Mouse (Mus musculus) hindbrain, embryonic 10.5 days (tissue): Measurements from ENCODE around the gene Xylb. TPM values are rescaled to one million over a fixed set of nuclear protein-coding genes. Genes with fewer than 3 reads are reported as not detected.
A peak's percentile ranks its signal among the peaks of the same experiment; 100 is the strongest.

Experiments used
- DNase-seq: peaks from one replicate; pipeline ENCODE4 v3.0.0-alpha.2; 2017; ENCODE audit warnings: low spot score
- H3K27ac ChIP-seq: fragments of 300-500 bp; sonication (generic); 2 replicates; pipeline ENCODE4 v1.5.1; 2016; ENCODE audit warnings: mild to moderate bottlenecking, moderate library complexity
- H3K27me3 ChIP-seq: fragments of 300-500 bp; sonication (generic); 2 replicates; pipeline ENCODE4 v1.6.1; 2016; ENCODE audit warnings: mild to moderate bottlenecking; ENCODE audit not compliant: poor library complexity, insufficient read depth, severe bottlenecking
- H3K36me3 ChIP-seq: fragments of 300-500 bp; sonication (generic); 2 replicates; pipeline ENCODE4 v1.6.1; 2016; ENCODE audit warnings: mild to moderate bottlenecking, moderate library complexity
- H3K4me1 ChIP-seq: fragments of 300-500 bp; sonication (generic); replicated peaks from 2 replicates; pipeline ENCODE4 v1.6.1; 2016; ENCODE audit warnings: mild to moderate bottlenecking
- H3K4me3 ChIP-seq: fragments of 300-500 bp; sonication (generic); 2 replicates; pipeline ENCODE4 v1.5.1; 2016; ENCODE audit warnings: mild to moderate bottlenecking, moderate library complexity
- H3K9me3 ChIP-seq: fragments of 300-500 bp; sonication (generic); 2 replicates; pipeline ENCODE4 v1.6.1; 2016; ENCODE audit warnings: mild to moderate bottlenecking, moderate library complexity
- WGBS: fragments of 180-500 bp; shearing (Covaris S2); methylation state at CpG from one replicate; pipeline ENCODE4 v1.1.7; 2016; 5-methylcytosine and 5-hydroxymethylcytosine counted together
- polyA plus RNA-seq: library from polyadenylated mRNA; unstranded; fragments of >200 nt; fragmentation: Nextera tagmentation; extraction: Ambion mirVana; gene quantifications from 2 replicates; pipeline ENCODE4 v1.2.1, GENCODE M21; 2016

Xylb gene
- polyA plus RNA-seq, 1 experiment from 2014 or later = 7.0 TPM

DNA sequence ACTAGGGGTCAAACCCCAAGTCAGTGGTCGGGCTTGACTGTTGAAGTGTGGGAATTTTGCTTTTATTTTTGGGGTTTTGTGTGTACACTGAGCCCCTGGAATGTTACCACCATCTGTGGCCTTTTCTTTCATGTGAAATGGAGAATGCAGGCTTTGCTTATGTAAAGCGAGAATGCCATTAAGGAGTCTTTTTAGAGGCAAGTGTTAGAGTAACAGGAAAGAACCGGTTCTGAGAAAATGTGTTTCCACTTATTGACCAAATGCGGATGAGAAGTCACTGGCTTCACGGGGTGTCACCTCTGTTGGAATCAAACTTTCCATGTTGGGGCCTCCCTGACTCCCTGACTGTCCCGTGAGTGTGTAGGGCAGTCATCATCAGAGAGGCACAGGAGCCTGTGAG is 18.4 kb downstream of the Xylb start:
- peaks cover 3% of the 10 kb centered on the region; the same call in 1 of the 2 replicates for H3K4me1 ChIP-seq
- H3K27me3 ChIP-seq = no peaks in the 10 kb centered on the region
- peaks cover 22% of the 10 kb centered on the region for H3K36me3 ChIP-seq
- H3K27ac ChIP-seq = no peak overlapping the region
- H3K4me3 ChIP-seq = no peak overlapping the region
- DNase-seq = no peak
- no peaks in the 10 kb centered on the region for H3K9me3 ChIP-seq
- WGBS = 52% methylated on average over 6 of the region's 6 CpGs

DNA sequence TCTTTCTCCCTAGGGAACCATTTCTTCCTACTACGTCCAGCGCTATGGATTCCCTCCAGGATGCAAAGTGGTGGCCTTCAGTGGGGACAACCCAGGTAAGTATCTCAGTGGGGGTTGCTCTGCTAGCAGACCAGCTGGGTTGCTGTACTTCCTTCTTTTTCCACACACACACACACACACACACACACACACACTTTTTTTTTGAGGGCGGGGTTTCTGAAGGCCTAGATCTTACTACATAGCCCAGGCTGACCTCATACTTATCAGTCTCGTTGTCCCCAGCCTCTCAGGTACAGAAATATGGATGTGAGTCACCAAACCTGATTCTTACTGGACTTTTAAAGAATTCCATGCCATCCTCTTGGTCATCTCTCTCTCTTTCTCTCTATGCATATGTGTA is 21.1 kb downstream of the Xylb start:
- Histone ChIP-seq H3K36me3 (peaks cover 33% of the 10 kb centered on the region), H3K4me1 (peaks cover 7% of the 10 kb centered on the region), H3K9me3 (no peaks in the 10 kb centered on the region), H3K27me3 (no peaks in the 10 kb centered on the region), H3K27ac (no peak overlapping the region), H3K4me3 (no peak overlapping the region)
- 91% methylated on average over 4 of the region's 4 CpGs for WGBS
- DNase-seq = no peak

DNA sequence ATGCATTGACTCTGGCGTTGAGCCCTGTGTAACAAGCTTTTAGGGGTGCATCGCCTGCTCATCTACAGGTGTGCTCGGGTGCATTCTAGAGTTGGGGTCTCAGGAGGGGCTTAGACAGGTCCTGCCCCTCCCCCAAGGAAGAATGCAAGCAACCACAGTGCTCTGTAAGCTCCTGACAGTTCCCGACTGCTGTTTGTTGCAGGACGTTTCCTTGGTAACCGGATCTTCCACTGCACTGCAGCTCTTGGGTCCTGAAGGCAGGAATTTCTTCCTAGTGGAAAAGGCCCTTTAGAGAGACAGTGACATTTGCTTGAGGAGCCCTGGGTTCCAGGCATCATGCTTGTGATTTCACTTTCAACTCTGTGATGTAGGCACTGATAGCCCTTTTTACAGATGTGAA is 25.4 kb downstream of the Xylb start:
- WGBS = 65% methylated on average over 6 of the region's 6 CpGs
- no peak overlapping the region for H3K27ac ChIP-seq
- H3K4me1 ChIP-seq = peaks cover 4% of the 10 kb centered on the region
- H3K9me3 ChIP-seq = no peaks in the 10 kb centered on the region
- H3K27me3 ChIP-seq = no peaks in the 10 kb centered on the region
- H3K36me3 ChIP-seq = peaks cover 50% of the 10 kb centered on the region
- H3K4me3 ChIP-seq = no peak overlapping the region
- DNase-seq = no peak

DNA sequence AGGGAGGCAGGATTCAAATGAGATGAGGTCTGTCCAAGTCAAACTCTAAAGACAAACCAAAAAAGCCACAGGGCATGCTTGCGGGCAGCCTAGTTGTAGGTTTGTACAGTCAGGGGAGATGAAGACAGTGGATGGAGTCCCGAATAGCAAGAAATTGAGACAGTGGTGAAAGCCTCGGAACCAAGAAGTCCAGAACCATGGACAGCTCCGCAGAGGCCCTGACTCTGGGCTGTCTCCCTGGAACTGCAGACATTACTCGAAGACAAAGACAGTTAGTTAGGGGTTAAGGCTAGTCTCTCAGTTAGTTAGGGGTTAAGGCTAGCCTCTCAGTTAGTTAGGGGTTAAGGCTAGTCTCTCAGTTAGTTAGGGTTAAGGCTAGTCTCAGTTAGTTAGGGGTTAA is 31.8 kb downstream of the Xylb start:
- DNase-seq = peak; percentile 34

DNA sequence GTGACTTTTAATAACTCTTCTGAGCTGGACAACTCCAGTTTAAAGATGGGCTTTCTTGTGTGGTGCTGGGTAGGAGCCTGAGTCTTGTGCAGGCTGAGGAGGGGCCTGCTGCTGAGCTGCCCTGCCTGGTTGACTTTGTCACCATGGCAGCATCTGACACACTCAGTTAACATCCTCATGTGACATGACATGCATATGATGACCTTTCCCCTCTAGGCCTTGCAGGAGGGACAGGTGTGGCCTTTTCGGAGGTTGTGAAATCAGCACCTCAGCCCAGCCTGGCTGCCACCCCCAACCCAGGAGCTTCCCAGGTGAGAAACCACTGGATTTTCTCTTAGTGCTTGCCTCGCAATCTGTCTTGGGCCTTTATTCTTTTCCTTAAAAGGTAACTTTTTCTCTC is 33.0 kb downstream of the Xylb start:
- Histone ChIP-seq H3K4me1 (no peaks in the 10 kb centered on the region), H3K36me3 (peaks cover 14% of the 10 kb centered on the region), H3K27me3 (no peaks in the 10 kb centered on the region), H3K9me3 (no peaks in the 10 kb centered on the region), H3K4me3 (no peak overlapping the region), H3K27ac (no peak overlapping the region)
- no peak for DNase-seq
- WGBS = 86% methylated on average over 2 of the region's 2 CpGs

More for the DNA sequence above, 31.8 kb downstream of the Xylb start:
- Histone ChIP-seq H3K4me3 (no peak overlapping the region), H3K9me3 (no peaks in the 10 kb centered on the region), H3K27ac (no peak overlapping the region), H3K4me1 (no peaks in the 10 kb centered on the region), H3K36me3 (peaks cover 23% of the 10 kb centered on the region), H3K27me3 (no peaks in the 10 kb centered on the region)
- WGBS = 60% methylated on average over 5 of the region's 5 CpGs

DNA sequence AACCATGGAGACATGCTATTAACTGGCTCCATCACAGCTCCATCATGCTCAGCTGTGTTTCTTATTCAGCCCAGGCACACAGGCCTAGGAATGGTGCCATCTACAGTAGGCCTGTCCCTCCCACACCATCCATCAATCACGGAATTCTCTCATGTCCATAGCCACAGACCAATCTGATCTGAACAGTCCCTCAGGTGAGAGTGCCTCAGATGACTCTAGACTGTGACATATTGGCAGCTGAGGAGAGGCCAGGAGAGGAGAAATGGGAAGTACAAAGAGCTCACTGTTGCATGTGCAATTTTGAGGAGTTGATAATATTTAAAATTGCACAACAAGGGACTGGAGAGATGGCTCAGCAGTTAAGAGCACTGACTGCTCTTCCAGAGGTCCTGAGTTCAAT is 37.6 kb downstream of the Xylb start:
- Histone ChIP-seq H3K27ac (no peak overlapping the region), H3K9me3 (no peaks in the 10 kb centered on the region), H3K4me3 (no peak overlapping the region), H3K36me3 (0 out of 2 replicates have a peak, but pooled peaks cover 3% of the 10 kb centered on the region), H3K4me1 (0 out of 2 replicates have a peak, but pooled peaks cover 3% of the 10 kb centered on the region), H3K27me3 (no peaks in the 10 kb centered on the region)
- WGBS = 89% methylated on average over 1 of the region's 1 CpGs
- no peak for DNase-seq

DNA sequence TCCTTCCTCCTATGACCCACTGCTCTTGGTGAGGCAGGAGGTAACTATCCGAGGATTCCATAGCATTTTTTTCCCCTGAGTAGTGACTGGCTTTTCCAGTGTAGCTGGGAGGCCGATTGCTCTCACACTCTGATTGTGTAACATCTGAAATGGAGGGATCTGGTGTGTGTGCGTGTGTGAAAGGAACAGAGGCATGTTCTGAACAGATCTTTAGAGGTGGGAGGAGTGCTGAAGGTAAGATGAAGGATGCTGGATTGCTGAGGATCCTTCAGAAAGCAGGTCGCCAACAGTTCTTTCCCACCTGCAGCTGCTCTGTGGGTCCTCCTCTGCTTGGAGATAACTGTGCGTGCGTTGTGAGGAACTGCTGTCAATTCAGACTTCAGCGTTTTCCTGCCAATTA is 44.2 kb downstream of the Xylb start:
- H3K27me3 ChIP-seq = no peaks in the 10 kb centered on the region
- WGBS = 8% methylated on average over 7 of the region's 7 CpGs
- peaks cover 44% of the 10 kb centered on the region for H3K4me1 ChIP-seq
- no peaks in the 10 kb centered on the region for H3K9me3 ChIP-seq
- H3K4me3 ChIP-seq = peak overlapping the region; percentile 93
- DNase-seq = no peak
- peak overlapping the region; percentile 100 for H3K27ac ChIP-seq
- H3K36me3 ChIP-seq = peaks cover 14% of the 10 kb centered on the region

DNA sequence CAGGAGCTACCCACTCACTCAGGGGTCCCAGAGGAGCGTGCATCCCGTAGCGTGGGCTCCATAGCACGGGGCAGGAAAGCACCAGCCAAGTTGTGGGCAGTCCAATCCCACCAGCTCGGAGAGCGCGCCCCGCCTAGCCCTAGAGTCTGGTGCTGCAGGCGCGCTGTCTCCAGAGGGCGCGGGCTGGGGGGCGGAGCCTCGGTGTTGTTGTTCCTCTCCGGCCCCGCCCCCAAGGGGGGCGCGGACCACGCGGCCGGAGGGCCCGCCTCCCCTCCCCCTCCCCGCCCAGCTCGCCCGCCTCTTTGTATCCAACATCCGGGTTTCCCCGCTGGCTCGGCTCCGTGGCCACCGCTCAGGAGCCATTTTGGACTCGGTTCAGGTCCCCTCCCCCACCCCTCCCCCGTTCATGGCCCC is 44.6 kb downstream of the Xylb start, which contains the start of gene Acvr2b:
Gene Acvr2b (plus strand): TSS at position 318 of the 414 bp plus-strand sequence.
- Histone ChIP-seq H3K36me3 (peaks cover 19% of the 10 kb centered on the region), H3K9me3 (no peaks in the 10 kb centered on the region), H3K4me1 (peaks cover 45% of the 10 kb centered on the region), H3K27me3 (no peaks in the 10 kb centered on the region), H3K4me3 (peak within 1 kb of the TSS; percentile 93), H3K27ac (peak within 1 kb of the TSS; percentile 100)
- WGBS = 0% methylated on average over 25 of the region's 32 CpGs
- peak; percentile 97 for DNase-seq

DNA sequence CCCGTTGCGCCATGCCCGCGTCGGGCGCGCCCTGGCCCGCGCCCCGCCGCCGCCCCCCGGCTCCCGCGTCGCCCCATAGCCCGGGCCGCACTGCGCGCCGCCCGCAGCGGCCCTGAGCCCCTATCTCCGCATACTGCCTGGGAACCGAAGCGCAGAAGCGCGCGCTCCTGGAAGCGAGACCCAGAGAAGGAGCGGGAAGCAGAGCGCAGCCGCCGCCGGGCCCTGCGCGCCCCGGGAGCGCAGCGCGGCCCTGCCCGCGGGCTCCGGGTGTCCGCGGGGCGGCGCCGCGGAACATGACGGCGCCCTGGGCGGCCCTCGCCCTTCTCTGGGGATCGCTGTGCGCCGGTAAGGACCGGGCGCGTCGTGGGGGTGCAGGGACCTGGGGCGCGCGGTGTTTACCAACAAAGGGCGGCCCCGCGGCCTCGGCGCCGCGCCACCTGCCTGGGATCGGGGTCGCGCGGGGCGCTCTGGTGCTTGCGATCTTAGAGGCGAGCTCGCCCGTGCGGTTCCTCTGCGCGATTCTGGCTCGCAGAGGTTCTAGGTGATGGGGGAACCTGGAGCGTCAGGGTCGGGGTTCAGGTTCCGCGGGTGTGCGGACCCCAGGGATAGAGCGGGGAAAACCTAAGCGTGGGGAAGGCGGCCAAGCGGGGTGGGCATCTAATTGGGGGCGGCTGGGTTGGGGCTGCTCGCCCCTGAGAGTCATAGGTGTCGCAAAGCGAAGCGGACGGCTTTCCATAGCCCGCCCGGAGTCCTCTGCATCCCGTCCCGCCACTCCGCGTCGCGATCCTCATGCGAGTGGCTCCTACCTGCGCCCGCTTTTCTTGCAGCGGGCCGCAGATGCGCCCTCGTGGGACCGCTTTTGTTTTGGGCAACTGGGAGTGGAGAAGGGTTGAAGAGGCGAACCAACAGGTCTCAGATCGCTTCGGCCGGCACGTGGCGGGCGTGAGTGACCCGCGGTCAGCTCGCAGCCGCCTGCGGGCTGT is 45.4 kb downstream of the Xylb start:
- H3K27me3 ChIP-seq = no peaks in the 10 kb centered on the region
- under 1% methylated on average over 127 of the region's 127 CpGs for WGBS

DNA sequence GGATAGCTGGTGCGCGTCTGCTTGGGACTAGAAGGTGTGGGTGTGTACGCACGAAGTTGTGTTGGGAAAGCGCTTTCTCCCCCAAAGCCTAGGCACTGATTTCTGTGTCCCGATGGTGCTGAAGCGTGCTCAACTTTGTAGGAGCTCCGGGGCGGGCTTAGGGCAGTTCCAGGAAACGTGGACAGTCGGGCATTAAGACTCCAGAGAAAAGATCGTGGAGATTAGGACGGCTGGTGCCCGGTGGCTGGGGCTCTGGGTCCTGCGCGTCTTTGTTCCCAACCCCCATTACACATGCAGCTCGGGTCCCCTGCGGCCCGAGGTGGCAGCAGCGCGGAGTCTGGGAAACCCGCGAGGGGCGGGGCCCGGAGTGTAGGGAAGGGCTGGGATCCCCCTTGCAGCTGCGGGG is 46.1 kb downstream of the Xylb start:
- Histone ChIP-seq H3K4me1 (peaks cover 54% of the 10 kb centered on the region), H3K4me3 (peak overlapping the region; percentile 93), H3K36me3 (peaks cover 33% of the 10 kb centered on the region), H3K9me3 (no peaks in the 10 kb centered on the region), H3K27ac (peak overlapping the region; percentile 100), H3K27me3 (no peaks in the 10 kb centered on the region)
- WGBS = under 1% methylated on average over 26 of the region's 26 CpGs
- DNase-seq = peak; percentile 79

More for the DNA sequence above, 45.4 kb downstream of the Xylb start:
- Histone ChIP-seq H3K9me3 (no peaks in the 10 kb centered on the region), H3K27ac (peak overlapping the region; percentile 100), H3K4me1 (peaks cover 47% of the 10 kb centered on the region), H3K36me3 (peaks cover 26% of the 10 kb centered on the region), H3K4me3 (peak overlapping the region; percentile 93)
- DNase-seq = peak; percentile 71

DNA sequence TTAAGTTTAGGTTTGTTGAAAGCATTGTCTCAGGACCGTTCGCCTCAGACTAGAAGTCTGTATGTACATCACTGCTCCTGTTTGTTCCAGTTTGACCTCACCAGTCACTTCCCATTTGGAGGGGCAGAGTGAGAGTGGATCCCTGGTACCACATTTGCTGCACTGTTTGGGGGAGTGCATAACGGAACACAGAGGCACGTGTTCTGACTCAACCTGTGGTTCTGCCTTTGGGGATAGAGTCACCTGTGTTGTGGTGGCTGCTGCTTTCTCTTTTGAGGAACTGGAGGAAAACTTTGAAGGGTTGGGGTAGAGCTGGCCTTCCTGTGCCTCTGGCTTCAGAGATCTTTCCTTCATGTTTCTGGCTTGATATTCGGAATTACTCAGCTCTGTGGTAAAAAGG is 46.9 kb downstream of the Xylb start:
- Histone ChIP-seq H3K9me3 (no peaks in the 10 kb centered on the region), H3K27ac (peak overlapping the region; percentile 100), H3K27me3 (no peaks in the 10 kb centered on the region), H3K4me1 (peaks cover 59% of the 10 kb centered on the region), H3K4me3 (peak overlapping the region; percentile 93), H3K36me3 (peaks cover 42% of the 10 kb centered on the region)
- 72% methylated on average over 5 of the region's 5 CpGs for WGBS
- no peak for DNase-seq

DNA sequence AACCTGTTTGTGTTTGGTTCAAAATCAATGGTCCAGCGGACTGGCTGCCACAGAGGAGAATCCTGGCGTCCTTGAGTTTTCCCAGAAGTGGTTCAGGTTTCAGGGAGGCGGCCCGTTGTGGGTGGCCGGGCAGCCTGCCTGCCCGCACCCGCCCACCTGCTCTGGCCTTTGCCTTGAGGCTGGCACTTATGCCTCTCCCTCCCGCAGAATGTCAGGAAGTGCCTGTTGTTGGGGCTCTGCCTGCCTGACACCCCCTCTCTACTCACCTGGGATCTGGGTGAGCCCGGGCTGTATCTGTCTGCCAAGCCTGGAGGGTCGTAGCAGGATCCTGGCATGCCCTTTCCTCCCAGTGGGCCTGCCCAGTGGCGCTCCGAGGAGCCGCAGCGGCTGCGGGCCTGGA is 50.7 kb downstream of the Xylb start:
- no peak overlapping the region for H3K4me3 ChIP-seq
- H3K9me3 ChIP-seq = peaks cover 26% of the 10 kb centered on the region
- no peak overlapping the region for H3K27ac ChIP-seq
- no peaks in the 10 kb centered on the region for H3K27me3 ChIP-seq
- 84% methylated on average over 15 of the region's 15 CpGs for WGBS
- H3K36me3 ChIP-seq = peaks cover 79% of the 10 kb centered on the region
- peaks cover 59% of the 10 kb centered on the region for H3K4me1 ChIP-seq
- DNase-seq = no peak
